Mouse (Mus musculus) kidney, adult 8-10 months (tissue): ENCODE measurements around the gene Scgb1b15.
"Not testable (repeated sequence)": the region's sequence is repeated elsewhere in the genome, so short reads cannot be mapped to it uniquely, and the experiment has no call there.

ENCODE experiments used
- DNase-seq, 2 experiments: peaks; one replicate each; pipeline ENCODE4 v3.0.0; 2022

Gene Scgb1b15

DNA sequence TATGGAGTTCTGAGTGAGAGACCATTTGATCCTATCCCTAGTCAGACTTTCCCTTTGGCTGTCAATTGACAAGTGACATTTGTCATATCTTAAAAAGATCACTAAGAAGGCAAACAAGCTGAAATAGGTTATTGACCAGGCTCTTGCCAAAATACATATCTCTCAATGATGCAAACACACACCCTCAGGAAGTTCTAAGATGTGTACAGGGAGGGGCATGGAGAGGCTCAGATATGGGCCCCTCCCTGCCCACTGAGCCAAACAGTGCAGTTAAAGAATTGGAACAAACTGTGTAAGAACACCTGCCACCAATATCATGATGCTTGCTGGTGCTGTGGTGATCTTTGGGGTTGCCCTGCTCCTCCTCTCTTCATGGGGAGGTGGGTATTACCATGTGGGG is at the start of gene Scgb1b15:
Scgb1b15 (plus strand) TSS at position 301 of the 400 bp plus-strand sequence.
- DNase-seq = not testable (repeated sequence)

DNA sequence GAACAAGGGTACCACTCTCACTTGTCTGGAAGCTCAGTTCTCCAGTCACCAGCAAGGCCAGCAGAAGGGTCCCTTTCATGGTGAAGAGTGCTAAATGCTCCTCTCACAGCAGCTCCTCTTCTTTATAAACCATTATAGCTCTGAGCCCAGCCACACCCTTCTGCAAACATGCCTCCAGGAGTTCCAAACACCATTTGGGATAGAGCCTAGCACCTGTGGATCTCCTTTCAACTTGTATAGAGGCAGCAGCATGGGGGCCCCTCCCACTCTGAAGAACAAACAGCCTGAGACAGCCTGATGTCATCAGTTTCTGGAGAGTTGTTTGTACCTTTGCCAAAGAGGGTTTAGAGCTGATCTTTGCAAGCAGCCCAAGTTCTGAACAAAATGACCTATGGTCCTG is 6.8 kb upstream of the Scgb1b15 start, which contains the start of gene Scgb2b15:
Scgb2b15 (minus strand) TSS at position 101 of the 400 bp plus-strand sequence.
- DNase-seq = not testable (repeated sequence)
